Mouse (Mus musculus) heart, postnatal 0 days (tissue): ENCODE results near the gene Tpgs1.

Experiments
- CTCF ChIP-seq: IDR thresholded peaks from 2 replicates; pipeline ENCODE4 v1.5.1; 2016; ENCODE audit warnings: antibody characterized with exemption, control low read depth, low read depth
- EP300 ChIP-seq: IDR thresholded peaks from 2 replicates; pipeline ENCODE4 v1.6.1; 2016; ENCODE audit warnings: antibody characterized with exemption, low read depth

DNA sequence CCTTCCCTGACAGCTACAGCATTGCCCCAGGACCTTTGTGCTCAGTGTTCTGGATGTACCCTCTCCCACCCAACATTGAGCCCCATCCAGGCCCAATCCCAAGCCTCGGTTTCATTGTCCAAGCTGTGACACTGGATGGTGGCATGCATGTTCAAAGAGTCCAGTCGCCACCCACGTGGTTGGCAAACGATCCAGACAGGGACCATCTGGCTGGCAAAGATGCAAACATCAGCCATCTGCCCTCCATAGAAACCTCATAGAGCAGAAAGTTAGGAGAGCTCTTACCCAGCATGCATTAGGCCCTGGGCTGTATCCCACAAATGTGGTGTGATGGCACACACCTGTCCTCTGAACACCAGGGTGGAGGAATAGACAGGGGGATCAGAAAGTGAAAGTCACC lies 37.7 kb upstream of the Tpgs1 start:
- no peak for TF ChIP-seq CTCF
- TF ChIP-seq EP300 = no peak
